Mouse (Mus musculus): ENCODE data around the gene Cops7b. TPM values are rescaled to one million over a fixed set of nuclear protein-coding genes. Genes with fewer than 3 reads are reported as not detected.

Cops7b gene
- polyA plus RNA-seq, 1 experiment from 2014 or later = 55.6 TPM

- H3K36me3 ChIP-seq (ENCODE audit: control insufficient read depth, insufficient read depth, low read length) = peaks cover 10% of the 10 kb centered on the region
- 83% methylated on average over 7 of the region's 7 CpGs for WGBS
- ATAC-seq (ENCODE audit: low FRiP score, low TSS enrichment) = no peak
- no peaks in the 10 kb centered on the region for H3K27me3 ChIP-seq (ENCODE audit: control insufficient read depth, insufficient read depth, low read length)
- no peaks in the 10 kb centered on the region for H3K4me1 ChIP-seq (ENCODE audit: control insufficient read depth, insufficient read depth, low read length)
- H3K9me3 ChIP-seq (ENCODE audit: control insufficient read depth, low read length) = no peaks in the 10 kb centered on the region
- no peak for DNase-seq
- H3K9ac ChIP-seq (replicated peaks; ENCODE audit: low read length) = no peak overlapping the region
- no peak overlapping the region for H3K27ac ChIP-seq (replicated peaks; ENCODE audit: low read depth, low read length)
- H3K4me2 ChIP-seq (ENCODE audit: low read length) = no peak overlapping the region
- H3K4me3 ChIP-seq (replicated peaks; ENCODE audit: low read depth, low read length) = no peak overlapping the region
Measured at GRCm38 (mm10) chr1:86557872-86558271, 24.8 kb upstream of the Cops7b start.

GRCm38 (mm10) chr1:86559232-86559631, 23.5 kb upstream of the Cops7b start:
- H3K4me1 ChIP-seq (ENCODE audit: control insufficient read depth, insufficient read depth, low read length) = no peaks in the 10 kb centered on the region
- ATAC-seq (ENCODE audit: low FRiP score, low TSS enrichment) (no peak), DNase-seq (no peak)
- no peaks in the 10 kb centered on the region for H3K9me3 ChIP-seq (ENCODE audit: control insufficient read depth, low read length)
- peaks cover 22% of the 10 kb centered on the region for H3K36me3 ChIP-seq (ENCODE audit: control insufficient read depth, insufficient read depth, low read length)
- H3K9ac ChIP-seq (replicated peaks; ENCODE audit: low read length) = no peak overlapping the region
- no peak overlapping the region for H3K4me3 ChIP-seq (replicated peaks; ENCODE audit: low read depth, low read length)
- 93% methylated on average over 3 of the region's 3 CpGs for WGBS
- H3K27ac ChIP-seq (replicated peaks; ENCODE audit: low read depth, low read length) = no peak overlapping the region
- H3K27me3 ChIP-seq (ENCODE audit: control insufficient read depth, insufficient read depth, low read length) = no peaks in the 10 kb centered on the region
- H3K4me2 ChIP-seq (ENCODE audit: low read length) = no peak overlapping the region

DNA sequence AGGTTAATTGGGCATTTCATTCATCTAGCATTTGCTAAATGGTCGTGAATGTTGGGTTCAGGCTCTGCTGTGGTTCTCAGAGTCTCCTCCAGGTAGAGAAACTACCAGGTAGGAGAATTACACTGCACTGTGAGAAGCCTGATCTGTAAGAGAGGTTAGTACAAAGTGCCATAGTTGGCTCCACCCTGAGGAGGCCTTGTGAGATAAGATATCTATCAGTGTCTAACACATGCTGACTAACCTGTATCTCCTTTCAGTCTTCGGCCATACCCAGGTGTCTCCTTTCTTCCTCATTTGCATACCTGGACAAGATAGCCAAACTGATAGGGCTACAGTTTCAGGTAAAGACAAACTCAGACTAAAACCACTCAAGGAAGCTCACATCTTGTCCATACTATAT, 20.0 kb upstream of the Cops7b start:
- H3K9ac ChIP-seq (replicated peaks; ENCODE audit: low read length) = no peak overlapping the region
- WGBS = 95% methylated on average over 2 of the region's 2 CpGs
- ATAC-seq (ENCODE audit: low FRiP score, low TSS enrichment) = no peak

GRCm38 (mm10) chr1:86568409-86568808, 14.3 kb upstream of the Cops7b start:
- WGBS = 84% methylated on average over 2 of the region's 2 CpGs
- peaks cover 19% of the 10 kb centered on the region for H3K36me3 ChIP-seq (ENCODE audit: control insufficient read depth, insufficient read depth, low read length)
- no peak overlapping the region for H3K27ac ChIP-seq (replicated peaks; ENCODE audit: low read depth, low read length)
- H3K27me3 ChIP-seq (ENCODE audit: control insufficient read depth, insufficient read depth, low read length) = no peaks in the 10 kb centered on the region
- H3K4me2 ChIP-seq (ENCODE audit: low read length) = no peak overlapping the region
- no peak overlapping the region for H3K4me3 ChIP-seq (replicated peaks; ENCODE audit: low read depth, low read length)
- no peaks in the 10 kb centered on the region for H3K9me3 ChIP-seq (ENCODE audit: control insufficient read depth, low read length)
- H3K4me1 ChIP-seq (ENCODE audit: control insufficient read depth, insufficient read depth, low read length) = no peaks in the 10 kb centered on the region
- H3K9ac ChIP-seq (replicated peaks; ENCODE audit: low read length) = no peak overlapping the region
- ATAC-seq (ENCODE audit: low FRiP score, low TSS enrichment) (no peak), DNase-seq (no peak)

More for the DNA sequence above, 20.0 kb upstream of the Cops7b start:
- H3K4me1 ChIP-seq (ENCODE audit: control insufficient read depth, insufficient read depth, low read length) = no peaks in the 10 kb centered on the region
- no peak overlapping the region for H3K4me2 ChIP-seq (ENCODE audit: low read length)
- no peak for DNase-seq
- H3K27ac ChIP-seq (replicated peaks; ENCODE audit: low read depth, low read length) = no peak overlapping the region
- H3K4me3 ChIP-seq (replicated peaks; ENCODE audit: low read depth, low read length) = no peak overlapping the region
- H3K9me3 ChIP-seq (ENCODE audit: control insufficient read depth, low read length) = no peaks in the 10 kb centered on the region
- peaks cover 18% of the 10 kb centered on the region for H3K36me3 ChIP-seq (ENCODE audit: control insufficient read depth, insufficient read depth, low read length)
- no peaks in the 10 kb centered on the region for H3K27me3 ChIP-seq (ENCODE audit: control insufficient read depth, insufficient read depth, low read length)

DNA sequence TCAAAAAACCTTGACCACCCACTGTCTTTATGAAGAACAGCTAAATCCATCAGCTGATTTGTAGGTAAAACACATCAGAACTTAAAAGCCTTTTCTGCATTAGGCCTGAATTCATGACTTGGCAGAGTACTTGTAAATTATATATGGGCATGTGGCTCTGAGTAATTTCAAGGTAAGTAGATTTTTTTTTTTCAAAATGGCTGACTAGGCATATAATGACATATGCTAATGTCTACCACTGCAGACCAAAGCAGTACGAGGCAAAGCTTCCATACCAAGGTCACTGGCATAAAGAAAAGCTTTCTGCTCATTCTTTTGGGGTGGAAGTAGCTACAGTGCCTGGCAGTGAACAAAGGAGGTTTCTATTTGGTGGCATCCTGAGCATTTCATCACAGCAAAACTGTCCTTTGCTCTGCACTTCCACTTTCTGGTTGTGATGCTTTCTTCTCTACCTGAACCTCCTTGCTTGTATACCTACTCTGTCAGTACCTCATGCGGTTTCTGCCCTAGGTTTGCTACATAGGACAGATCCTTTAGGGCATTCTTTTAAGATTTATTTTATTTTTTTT, 13.3 kb upstream of the Cops7b start:
- Histone ChIP-seq H3K9me3 (ENCODE audit: control insufficient read depth, low read length) (no peaks in the 10 kb centered on the region), H3K27me3 (ENCODE audit: control insufficient read depth, insufficient read depth, low read length) (no peaks in the 10 kb centered on the region), H3K4me3 (replicated peaks; ENCODE audit: low read depth, low read length) (no peak overlapping the region), H3K9ac (replicated peaks; ENCODE audit: low read length) (no peak overlapping the region), H3K4me2 (ENCODE audit: low read length) (no peak overlapping the region), H3K4me1 (ENCODE audit: control insufficient read depth, insufficient read depth, low read length) (no peaks in the 10 kb centered on the region), H3K27ac (replicated peaks; ENCODE audit: low read depth, low read length) (no peak overlapping the region), H3K36me3 (ENCODE audit: control insufficient read depth, insufficient read depth, low read length) (peaks cover 11% of the 10 kb centered on the region; the same call in 1 of the 2 replicates)
- DNase-seq = no peak
- ATAC-seq (ENCODE audit: low FRiP score, low TSS enrichment) = no peak
- WGBS = 88% methylated on average over 2 of the region's 2 CpGs

DNA sequence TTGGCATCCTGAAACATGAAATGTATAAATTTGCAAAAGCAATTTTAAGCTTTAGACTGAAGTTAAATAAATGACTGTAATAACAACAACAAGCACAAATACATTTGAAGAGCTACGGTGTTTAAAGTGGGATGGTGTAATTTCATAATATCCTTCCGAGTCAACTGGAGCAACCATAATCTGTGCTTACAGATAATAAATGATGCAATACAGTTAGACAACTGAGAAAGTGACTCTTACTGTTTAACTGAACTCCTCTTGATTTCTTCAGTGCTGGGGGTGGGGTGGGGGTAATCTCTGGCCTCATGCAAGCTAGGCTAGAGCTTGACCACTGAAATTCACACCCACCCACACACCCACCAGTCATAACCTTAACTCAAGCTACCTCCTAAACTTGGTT, 11.3 kb upstream of the Cops7b start:
- Histone ChIP-seq H3K27ac (replicated peaks; ENCODE audit: low read depth, low read length) (no peak overlapping the region), H3K4me3 (replicated peaks; ENCODE audit: low read depth, low read length) (no peak overlapping the region), H3K9ac (replicated peaks; ENCODE audit: low read length) (no peak overlapping the region), H3K27me3 (ENCODE audit: control insufficient read depth, insufficient read depth, low read length) (no peaks in the 10 kb centered on the region), H3K9me3 (ENCODE audit: control insufficient read depth, low read length) (no peaks in the 10 kb centered on the region), H3K4me1 (ENCODE audit: control insufficient read depth, insufficient read depth, low read length) (no peaks in the 10 kb centered on the region), H3K4me2 (ENCODE audit: low read length) (no peak overlapping the region), H3K36me3 (ENCODE audit: control insufficient read depth, insufficient read depth, low read length) (0 out of 2 replicates have a peak, but pooled peaks cover 9% of the 10 kb centered on the region)
- ATAC-seq (ENCODE audit: low FRiP score, low TSS enrichment) = no peak
- no peak for DNase-seq
- 92% methylated on average over 2 of the region's 2 CpGs for WGBS

DNA sequence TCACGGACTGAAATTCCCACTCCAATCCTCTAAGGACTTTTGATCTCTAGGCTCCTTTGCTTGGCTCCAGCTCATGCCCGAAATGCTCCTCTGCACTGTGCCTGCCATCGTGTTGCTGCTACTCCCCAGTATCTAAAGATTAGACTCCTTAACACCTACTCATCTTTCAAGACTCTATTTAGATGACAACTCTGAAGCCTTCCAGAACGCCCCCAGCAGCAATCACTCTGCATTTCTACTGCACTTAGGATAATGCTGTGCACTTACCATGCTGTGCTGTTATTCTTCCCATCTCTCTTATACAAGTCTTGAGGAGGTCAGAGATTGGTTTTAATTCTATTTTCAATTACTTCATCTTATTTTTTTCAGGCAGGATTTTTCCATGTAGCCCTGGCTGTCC, 10.8 kb upstream of the Cops7b start:
- Histone ChIP-seq H3K4me2 (ENCODE audit: low read length) (no peak overlapping the region), H3K27me3 (ENCODE audit: control insufficient read depth, insufficient read depth, low read length) (no peaks in the 10 kb centered on the region), H3K4me1 (ENCODE audit: control insufficient read depth, insufficient read depth, low read length) (no peaks in the 10 kb centered on the region), H3K4me3 (replicated peaks; ENCODE audit: low read depth, low read length) (no peak overlapping the region), H3K9ac (replicated peaks; ENCODE audit: low read length) (no peak overlapping the region), H3K27ac (replicated peaks; ENCODE audit: low read depth, low read length) (no peak overlapping the region), H3K9me3 (ENCODE audit: control insufficient read depth, low read length) (no peaks in the 10 kb centered on the region), H3K36me3 (ENCODE audit: control insufficient read depth, insufficient read depth, low read length) (0 out of 2 replicates have a peak, but pooled peaks cover 9% of the 10 kb centered on the region)
- no peak for DNase-seq
- WGBS = 86% methylated on average over 4 of the region's 4 CpGs
- ATAC-seq (ENCODE audit: low FRiP score, low TSS enrichment) = no peak

DNA sequence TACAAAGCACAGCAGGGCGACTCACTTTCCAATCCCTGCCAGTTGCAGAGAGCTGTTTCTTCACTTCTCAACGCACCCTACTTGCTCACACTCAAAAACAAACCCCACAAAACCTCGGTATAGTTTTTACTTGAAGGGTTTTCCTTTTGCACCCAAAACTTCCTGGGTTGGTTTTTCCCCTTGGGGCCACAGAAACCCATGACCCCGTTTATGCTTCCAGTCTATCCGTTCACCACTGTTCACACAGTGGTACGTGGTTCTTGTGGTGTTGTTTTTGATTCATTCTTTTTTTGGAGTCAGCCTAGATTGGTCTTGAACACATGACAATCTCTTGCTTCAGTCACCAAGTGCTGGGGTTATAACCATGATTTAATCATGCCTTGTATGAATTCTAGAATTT, 2.3 kb upstream of the Cops7b start:
- H3K4me1 ChIP-seq (ENCODE audit: control insufficient read depth, insufficient read depth, low read length) = peaks cover 7% of the 10 kb centered on the region
- no peaks in the 10 kb centered on the region for H3K27me3 ChIP-seq (ENCODE audit: control insufficient read depth, insufficient read depth, low read length)
- no peak for DNase-seq
- H3K9me3 ChIP-seq (ENCODE audit: control insufficient read depth, low read length) = no peaks in the 10 kb centered on the region
- H3K4me3 ChIP-seq (replicated peaks; ENCODE audit: low read depth, low read length) = no peak overlapping the region
- no peak overlapping the region for H3K27ac ChIP-seq (replicated peaks; ENCODE audit: low read depth, low read length)
- WGBS = 84% methylated on average over 6 of the region's 6 CpGs
- H3K9ac ChIP-seq (replicated peaks; ENCODE audit: low read length) = no peak overlapping the region
- H3K36me3 ChIP-seq (ENCODE audit: control insufficient read depth, insufficient read depth, low read length) = no peaks in the 10 kb centered on the region
- no peak for ATAC-seq (ENCODE audit: low FRiP score, low TSS enrichment)
- H3K4me2 ChIP-seq (ENCODE audit: low read length) = no peak overlapping the region

GRCm38 (mm10) chr1:86581692-86582450, 833 bp upstream of the Cops7b start:
- Histone ChIP-seq H3K9ac (replicated peaks; ENCODE audit: low read length) (peak overlapping the region; percentile 88), H3K4me3 (replicated peaks; ENCODE audit: low read depth, low read length) (peak overlapping the region; percentile 91), H3K36me3 (ENCODE audit: control insufficient read depth, insufficient read depth, low read length) (no peaks in the 10 kb centered on the region), H3K27me3 (ENCODE audit: control insufficient read depth, insufficient read depth, low read length) (no peaks in the 10 kb centered on the region), H3K27ac (replicated peaks; ENCODE audit: low read depth, low read length) (peak overlapping the region; percentile 77), H3K9me3 (ENCODE audit: control insufficient read depth, low read length) (no peaks in the 10 kb centered on the region), H3K4me2 (ENCODE audit: low read length) (peak overlapping the region; percentile 80), H3K4me1 (ENCODE audit: control insufficient read depth, insufficient read depth, low read length) (peaks cover 10% of the 10 kb centered on the region)
- ATAC-seq (ENCODE audit: low FRiP score, low TSS enrichment) (peak; percentile 81), DNase-seq (peak; percentile 46)
- WGBS = 1% methylated on average over 38 of the region's 38 CpGs
